Mouse (Mus musculus) forebrain, embryonic 12.5 days (tissue): ENCODE results near the gene Sim1. TPM values are rescaled to one million over a fixed set of nuclear protein-coding genes. Genes with fewer than 3 reads are reported as not detected.

Experiments used
- ATAC-seq: fragments of 200-750 bp; cut with Nextera tagmentation; 2 replicates; pipeline ENCODE4 v1.8.0; 2017; ENCODE audit warnings: moderate TSS enrichment; ENCODE audit not compliant: low FRiP score
- H3K27ac ChIP-seq: fragments of 300-500 bp; sonication (generic); 2 replicates; pipeline ENCODE4 v1.5.1; 2016; ENCODE audit warnings: mild to moderate bottlenecking
- H3K27me3 ChIP-seq: fragments of 300-500 bp; sonication (generic); 2 replicates; pipeline ENCODE4 v1.6.1; 2016; ENCODE audit warnings: mild to moderate bottlenecking
- H3K36me3 ChIP-seq: fragments of 300-500 bp; sonication (generic); replicated peaks from 2 replicates; pipeline ENCODE4 v1.6.1; 2016; ENCODE audit warnings: mild to moderate bottlenecking
- H3K4me1 ChIP-seq: fragments of 300-500 bp; sonication (generic); 2 replicates; pipeline ENCODE4 v1.6.1; 2016
- H3K4me2 ChIP-seq: fragments of 300-500 bp; sonication (generic); 2 replicates; pipeline ENCODE4 v1.6.1; 2016; ENCODE audit warnings: mild to moderate bottlenecking, moderate library complexity
- H3K4me3 ChIP-seq: fragments of 300-500 bp; sonication (generic); replicated peaks from 2 replicates; pipeline ENCODE4 v1.5.1; 2016; ENCODE audit warnings: mild to moderate bottlenecking
- H3K9ac ChIP-seq: fragments of 300-500 bp; sonication (generic); 2 replicates; pipeline ENCODE4 v1.6.1; 2016; ENCODE audit warnings: mild to moderate bottlenecking
- H3K9me3 ChIP-seq: fragments of 300-500 bp; sonication (generic); 2 replicates; pipeline ENCODE4 v1.6.1; 2016
- WGBS: fragments of 180-500 bp; shearing (Covaris S2); methylation state at CpG from one replicate; pipeline ENCODE4 v1.1.7; 2016; 5-methylcytosine and 5-hydroxymethylcytosine counted together
- polyA plus RNA-seq: library from polyadenylated mRNA; unstranded; fragments of >200 nt; fragmentation: Nextera tagmentation; extraction: Ambion mirVana; gene quantifications from 2 replicates; pipeline ENCODE4 v1.2.1, GENCODE M21; 2016

The Sim1 gene
- polyA plus RNA-seq, 1 experiment from 2014 or later: 8.3 TPM

DNA sequence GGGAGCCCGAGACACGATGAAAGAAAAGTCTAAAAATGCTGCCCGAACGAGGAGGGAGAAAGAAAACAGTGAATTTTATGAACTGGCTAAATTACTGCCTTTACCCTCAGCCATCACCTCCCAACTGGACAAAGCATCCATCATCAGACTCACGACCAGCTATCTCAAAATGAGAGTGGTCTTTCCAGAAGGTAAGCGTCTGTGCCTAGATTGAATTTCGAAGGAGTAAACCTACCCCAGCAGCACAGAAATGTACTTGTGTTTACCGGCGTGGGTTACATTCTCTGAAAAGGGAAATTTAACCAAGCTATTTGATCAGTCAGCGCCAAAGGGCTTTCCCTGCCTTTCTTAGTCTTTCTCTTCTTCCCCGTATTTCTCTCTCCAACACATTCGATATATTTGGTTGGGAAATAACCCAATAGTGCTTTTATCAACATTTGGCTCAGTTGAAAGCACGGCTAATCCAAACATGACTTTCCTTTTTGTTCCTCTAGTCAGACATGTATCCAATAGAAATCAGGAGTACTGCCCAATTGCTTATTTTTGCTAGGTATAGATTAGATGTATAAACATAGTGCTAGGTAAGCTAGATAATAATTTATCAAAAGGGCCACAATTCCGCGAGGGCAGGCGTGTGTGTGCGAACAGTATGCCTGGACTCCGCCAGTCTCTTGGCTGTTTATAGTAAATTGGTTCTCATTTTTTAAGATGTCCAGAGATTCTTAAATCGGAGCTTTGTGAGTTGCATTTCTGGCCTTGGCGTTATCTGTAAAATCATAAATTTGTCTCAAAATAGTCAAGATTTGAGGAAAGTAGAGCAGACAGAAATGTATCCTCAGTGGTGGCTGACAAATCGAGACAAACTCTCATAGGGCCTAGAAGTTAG, 1.6 kb downstream of the Sim1 start:
- H3K27ac ChIP-seq: no peak overlapping the region
- no peak for ATAC-seq
- WGBS: 4% methylated on average over 21 of the region's 21 CpGs
- H3K4me1 ChIP-seq: peaks cover 24% of the 10 kb centered on the region
- no peaks in the 10 kb centered on the region for H3K9me3 ChIP-seq
- no peak overlapping the region for H3K9ac ChIP-seq
- H3K27me3 ChIP-seq: peaks cover 83% of the 10 kb centered on the region
- peak overlapping the region; percentile 51 for H3K4me3 ChIP-seq
- H3K4me2 ChIP-seq: no peak overlapping the region
- H3K36me3 ChIP-seq: no peaks in the 10 kb centered on the region

- H3K36me3 ChIP-seq: no peaks in the 10 kb centered on the region
- H3K27me3 ChIP-seq: peaks cover 84% of the 10 kb centered on the region
- 3% methylated on average over 3 of the region's 3 CpGs for whole genome bisulfite sequencing
- no peaks in the 10 kb centered on the region for H3K9me3 ChIP-seq
- H3K4me1 ChIP-seq: peaks cover 29% of the 10 kb centered on the region
- no peak for ATAC-seq
- no peak overlapping the region for H3K4me2 ChIP-seq
- no peak overlapping the region for H3K27ac ChIP-seq
- H3K4me3 ChIP-seq: peak overlapping the region; percentile 51
- no peak overlapping the region for H3K9ac ChIP-seq
Measured at GRCm38 (mm10) chr10:50896767-50897390, 2.3 kb downstream of the Sim1 start.

GRCm38 (mm10) chr10:50897530-50898471, 3.2 kb downstream of the Sim1 start:
- peak overlapping the region; percentile 17; the same call in 1 of the 2 replicates for H3K4me2 ChIP-seq
- H3K36me3 ChIP-seq: no peaks in the 10 kb centered on the region
- H3K9me3 ChIP-seq: no peaks in the 10 kb centered on the region
- peak overlapping the region; percentile 10 for H3K4me3 ChIP-seq
- no peak overlapping the region; the same call in 1 of the 2 replicates for H3K27ac ChIP-seq
- no peak for ATAC-seq
- WGBS: 1% methylated on average over 32 of the region's 32 CpGs
- H3K9ac ChIP-seq: no peak overlapping the region
- peaks cover 26% of the 10 kb centered on the region for H3K4me1 ChIP-seq
- peaks cover 82% of the 10 kb centered on the region for H3K27me3 ChIP-seq

- H3K36me3 ChIP-seq: no peaks in the 10 kb centered on the region
- H3K9ac ChIP-seq: no peak overlapping the region
- no peak overlapping the region for H3K27ac ChIP-seq
- H3K27me3 ChIP-seq: peaks cover 80% of the 10 kb centered on the region
- no peak overlapping the region for H3K4me2 ChIP-seq
- H3K9me3 ChIP-seq: no peaks in the 10 kb centered on the region
- no peak overlapping the region for H3K4me3 ChIP-seq
- WGBS: 12% methylated on average over 2 of the region's 2 CpGs
- H3K4me1 ChIP-seq: peaks cover 31% of the 10 kb centered on the region
- no peak for ATAC-seq
Measured at GRCm38 (mm10) chr10:50898621-50899020, 4.1 kb downstream of the Sim1 start.

GRCm38 (mm10) chr10:50899846-50900745, 5.5 kb downstream of the Sim1 start:
- peak overlapping the region; percentile 26 for H3K4me3 ChIP-seq

GRCm38 (mm10) chr10:50900746-50901600, 6.4 kb downstream of the Sim1 start:
- ATAC-seq: no peak
- no peaks in the 10 kb centered on the region for H3K9me3 ChIP-seq
- WGBS: under 1% methylated on average over 42 of the region's 42 CpGs
- peaks cover 34% of the 10 kb centered on the region for H3K4me1 ChIP-seq
- H3K36me3 ChIP-seq: no peaks in the 10 kb centered on the region
- H3K27me3 ChIP-seq: peaks cover 79% of the 10 kb centered on the region
- H3K27ac ChIP-seq: peak overlapping the region; percentile 44
- H3K9ac ChIP-seq: no peak overlapping the region; the same call in 1 of the 2 replicates
- H3K4me2 ChIP-seq: peak overlapping the region; percentile 45
- peak overlapping the region; percentile 26 for H3K4me3 ChIP-seq

More at GRCm38 (mm10) chr10:50899846-50900745, 5.5 kb downstream of the Sim1 start:
- no peak overlapping the region; the same call in 1 of the 2 replicates for H3K27ac ChIP-seq
- 2% methylated on average over 21 of the region's 21 CpGs for WGBS
- H3K36me3 ChIP-seq: no peaks in the 10 kb centered on the region
- H3K9ac ChIP-seq: no peak overlapping the region; the same call in 1 of the 2 replicates
- H3K4me1 ChIP-seq: peaks cover 36% of the 10 kb centered on the region
- no peaks in the 10 kb centered on the region for H3K9me3 ChIP-seq
- peaks cover 79% of the 10 kb centered on the region for H3K27me3 ChIP-seq
- H3K4me2 ChIP-seq: peak overlapping the region; percentile 45
- no peak for ATAC-seq

- 0 out of 2 replicates have a peak overlapping the region, but pooled peaks have one; percentile 44 for H3K27ac ChIP-seq
- peak overlapping the region; percentile 24; the same call in 1 of the 2 replicates for H3K4me3 ChIP-seq
- WGBS: under 1% methylated on average over 19 of the region's 19 CpGs
- H3K27me3 ChIP-seq: peaks cover 80% of the 10 kb centered on the region
- H3K9me3 ChIP-seq: no peaks in the 10 kb centered on the region
- no peak overlapping the region for H3K9ac ChIP-seq
- peaks cover 34% of the 10 kb centered on the region for H3K4me1 ChIP-seq
- H3K36me3 ChIP-seq: no peaks in the 10 kb centered on the region
- no peak for ATAC-seq
- peak overlapping the region; percentile 45 for H3K4me2 ChIP-seq
Measured at GRCm38 (mm10) chr10:50901601-50902475, 7.3 kb downstream of the Sim1 start.

GRCm38 (mm10) chr10:50902741-50903715, 8.5 kb downstream of the Sim1 start:
- ATAC-seq: peak; percentile 39
- Histone ChIP-seq H3K27me3 (peaks cover 82% of the 10 kb centered on the region), H3K4me3 (peak overlapping the region; percentile 24), H3K36me3 (no peaks in the 10 kb centered on the region), H3K4me1 (peaks cover 34% of the 10 kb centered on the region), H3K9ac (no peak overlapping the region), H3K27ac (no peak overlapping the region), H3K9me3 (no peaks in the 10 kb centered on the region), H3K4me2 (peak overlapping the region; percentile 43)
- under 1% methylated on average over 43 of the region's 43 CpGs for WGBS
